Mouse (Mus musculus) brain, adult 2 months (tissue): ENCODE results near the gene Brpf1.
A peak's percentile ranks its signal among the peaks of the same experiment; 100 is the strongest.
"Not testable (repeated sequence)": the region's sequence is repeated elsewhere in the genome, so short reads cannot be mapped to it uniquely, and the experiment has no call there.

ENCODE experiments used
- DNase-seq: peaks from one replicate; pipeline ENCODE4 v3.0.0; 2011; ENCODE audit warnings: low read depth, low spot score

Gene Brpf1

GRCm38 (mm10) chr6:113306322-113306985, 483 bp upstream of the Brpf1 start:
- DNase-seq: peak; percentile 100

GRCm38 (mm10) chr6:113307481-113308121, 664 bp downstream of the Brpf1 start:
- peak; percentile 33 for DNase-seq

GRCm38 (mm10) chr6:113308141-113308540, 1.2 kb downstream of the Brpf1 start:
- peak; percentile 87 for DNase-seq

GRCm38 (mm10) chr6:113315972-113316371, 9.0 kb downstream of the Brpf1 start:
- DNase-seq: peak; percentile 83

- DNase-seq: peak; percentile 99
Observed at GRCm38 (mm10) chr6:113326533-113327315, 19.8 kb downstream of the Brpf1 start, which contains the start of gene Ogg1. Gene Ogg1 (plus strand): TSS chr6:113326972.

DNA sequence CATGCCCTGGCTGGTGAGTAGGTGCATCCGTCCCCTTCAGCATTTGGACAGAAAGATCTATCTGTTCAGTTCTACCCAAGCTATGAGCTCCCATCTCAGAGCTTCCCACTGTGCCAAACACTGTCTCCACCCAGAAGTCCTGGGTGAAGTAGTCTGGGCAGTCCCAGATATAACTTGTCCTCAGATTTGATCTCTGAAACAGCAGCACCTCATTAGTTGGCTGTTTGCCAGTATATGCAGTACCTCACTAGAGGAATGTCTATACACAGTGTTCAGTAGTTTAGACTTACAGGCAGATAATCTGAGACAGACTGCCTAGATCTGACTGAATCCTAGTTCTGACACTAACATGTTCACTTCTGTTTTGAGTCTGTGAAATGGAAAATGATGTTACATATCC, 22.5 kb downstream of the Brpf1 start:
- DNase-seq: no peak

DNA sequence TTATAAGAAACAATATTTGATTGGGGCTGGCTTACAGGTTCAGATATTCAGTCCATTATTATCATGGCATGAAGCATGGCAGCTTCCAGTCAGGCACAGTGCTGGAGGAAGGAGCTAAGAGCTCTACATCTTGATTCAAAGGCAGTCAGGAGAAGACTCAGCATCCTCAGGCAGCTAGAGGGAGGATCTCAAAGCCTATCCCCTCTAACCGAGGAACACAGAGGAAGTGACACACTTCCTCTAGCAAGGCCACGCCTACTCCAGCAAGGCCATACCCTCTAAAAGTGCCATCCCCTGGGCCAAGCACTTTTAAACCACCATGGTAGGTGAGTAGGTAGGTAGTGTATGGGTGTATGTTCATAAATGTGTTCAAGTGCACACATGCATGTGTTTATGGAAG, 23.6 kb downstream of the Brpf1 start:
- DNase-seq: no peak

- DNase-seq: no peak
Observed at GRCm38 (mm10) chr6:113331721-113332120, 24.8 kb downstream of the Brpf1 start.

DNA sequence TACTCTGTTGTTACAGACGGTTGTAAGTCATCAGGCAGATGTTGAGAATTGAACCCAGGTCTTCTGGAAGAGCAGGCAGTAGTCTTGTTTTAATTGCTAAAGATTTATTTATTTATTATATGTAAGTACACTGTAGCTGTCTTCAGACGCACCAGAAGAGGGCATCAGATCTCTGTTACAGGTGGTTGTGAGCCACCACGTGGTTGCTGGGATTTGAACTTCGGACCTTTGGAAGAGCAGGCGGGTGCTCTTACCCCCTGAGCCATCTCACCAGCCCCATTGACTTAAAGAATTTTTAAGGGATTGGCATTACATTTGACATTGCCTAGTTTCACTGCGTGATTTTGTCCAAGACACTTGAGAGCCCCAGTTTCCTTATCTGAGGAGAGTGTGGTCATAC, 25.8 kb downstream of the Brpf1 start:
- DNase-seq: not testable (repeated sequence)

DNA sequence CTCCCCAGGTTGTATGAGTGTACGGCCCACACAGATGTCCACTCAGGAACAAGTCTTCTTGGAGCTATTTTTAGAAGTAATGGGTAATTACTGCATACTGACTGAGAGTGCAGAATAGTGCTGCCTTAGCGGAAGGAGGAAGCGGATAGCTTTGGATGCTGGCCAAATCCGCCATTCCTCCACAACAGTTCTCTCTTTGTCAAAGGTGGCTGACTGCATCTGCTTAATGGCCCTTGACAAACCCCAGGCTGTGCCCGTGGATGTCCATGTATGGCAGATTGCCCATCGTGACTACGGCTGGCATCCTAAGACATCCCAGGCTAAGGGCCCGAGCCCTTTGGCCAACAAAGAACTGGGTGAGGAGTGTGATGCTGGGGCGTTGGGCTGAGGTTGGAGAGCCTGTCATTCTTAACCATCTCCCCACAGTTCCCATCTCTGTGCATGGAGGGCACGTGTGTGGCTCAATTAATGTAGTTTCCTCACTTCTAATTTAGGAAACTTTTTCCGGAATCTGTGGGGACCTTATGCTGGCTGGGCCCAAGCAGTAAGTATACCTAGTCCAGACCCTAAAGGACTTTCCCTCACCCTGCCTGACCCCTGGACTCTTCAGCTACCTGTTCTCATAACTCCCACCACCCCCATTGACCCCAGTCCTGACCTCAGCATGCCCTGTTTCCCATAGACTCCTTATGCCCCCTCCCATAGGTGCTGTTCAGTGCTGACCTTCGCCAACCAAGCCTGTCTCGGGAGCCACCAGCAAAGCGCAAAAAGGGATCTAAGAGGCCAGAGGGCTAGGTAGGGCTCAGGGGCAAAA, 26.4 kb downstream of the Brpf1 start:
- peak; percentile 93 for DNase-seq

GRCm38 (mm10) chr6:113334216-113334615, 27.3 kb downstream of the Brpf1 start:
- DNase-seq: no peak

DNA sequence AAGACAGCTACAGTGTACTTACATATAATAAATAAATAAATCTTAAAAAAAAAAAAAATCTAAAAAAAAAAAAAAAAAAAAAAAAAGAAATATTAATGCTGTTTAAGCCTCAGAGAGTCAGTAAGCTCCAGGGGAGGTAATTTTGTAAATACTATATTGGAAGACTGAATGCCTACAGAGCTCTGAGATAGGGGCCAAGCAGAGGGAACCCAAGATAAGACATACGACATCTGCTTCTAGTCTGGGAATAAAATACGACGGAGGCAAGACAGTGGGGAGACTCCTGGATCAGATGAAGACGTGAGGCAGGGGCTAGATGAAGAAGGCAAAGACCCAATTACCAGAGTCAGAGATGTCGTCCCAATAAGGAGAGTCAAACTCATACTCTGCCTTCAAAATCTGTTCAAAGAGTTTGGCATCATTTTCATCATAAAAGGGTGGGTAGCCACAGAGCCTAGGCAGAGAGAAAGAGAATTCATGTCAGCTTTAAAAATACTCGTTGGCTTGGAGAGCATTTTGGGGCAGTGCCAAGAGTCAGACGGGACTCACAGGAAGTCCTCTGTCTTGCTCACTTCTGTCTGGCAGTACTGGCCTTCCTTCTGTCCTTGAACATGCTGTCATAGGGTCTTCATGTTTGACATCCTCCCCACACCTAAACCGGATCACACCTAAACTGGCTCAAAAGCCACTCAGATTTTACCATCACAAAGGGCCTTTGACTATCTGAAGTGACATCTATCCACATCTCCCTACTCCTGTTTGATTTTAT, 30.1 kb downstream of the Brpf1 start:
- peak; percentile 63 for DNase-seq

- DNase-seq: peak; percentile 47
Observed at GRCm38 (mm10) chr6:113341574-113341973, 34.6 kb downstream of the Brpf1 start.

- peak; percentile 77 for DNase-seq
Observed at GRCm38 (mm10) chr6:113342297-113342696, 35.4 kb downstream of the Brpf1 start.

- peak; percentile 90 for DNase-seq
Observed at GRCm38 (mm10) chr6:113343177-113344092, 36.5 kb downstream of the Brpf1 start, which contains the start of gene Camk1. Gene Camk1 (minus strand): TSS chr6:113343984.

- peak; percentile 54 for DNase-seq
Observed at GRCm38 (mm10) chr6:113344321-113344720, 37.4 kb downstream of the Brpf1 start.

GRCm38 (mm10) chr6:113346897-113347296, 40.0 kb downstream of the Brpf1 start:
- DNase-seq: no peak

GRCm38 (mm10) chr6:113350538-113350937, 43.6 kb downstream of the Brpf1 start:
- DNase-seq: no peak

GRCm38 (mm10) chr6:113351161-113351560, 44.2 kb downstream of the Brpf1 start:
- no peak for DNase-seq

- DNase-seq: no peak
Observed at GRCm38 (mm10) chr6:113351653-113352052, 44.7 kb downstream of the Brpf1 start.
